Mouse (Mus musculus) heart, adult 2 months (tissue): ENCODE measurements around the gene Mapk7.

Experiments used
- CTCF ChIP-seq: fragments of 200-600 bp; IDR thresholded peaks from 2 replicates; pipeline ENCODE4 v1.8.1; 2022; ENCODE audit warnings: antibody characterized with exemption, mild to moderate bottlenecking, moderate library complexity
- POLR2A ChIP-seq: fragments of 200-500 bp; IDR thresholded peaks from 2 replicates; pipeline ENCODE4 v1.6.1; 2011; ENCODE audit warnings: mild to moderate bottlenecking, low read depth, low read length, control low read depth; ENCODE audit not compliant: insufficient read depth

DNA sequence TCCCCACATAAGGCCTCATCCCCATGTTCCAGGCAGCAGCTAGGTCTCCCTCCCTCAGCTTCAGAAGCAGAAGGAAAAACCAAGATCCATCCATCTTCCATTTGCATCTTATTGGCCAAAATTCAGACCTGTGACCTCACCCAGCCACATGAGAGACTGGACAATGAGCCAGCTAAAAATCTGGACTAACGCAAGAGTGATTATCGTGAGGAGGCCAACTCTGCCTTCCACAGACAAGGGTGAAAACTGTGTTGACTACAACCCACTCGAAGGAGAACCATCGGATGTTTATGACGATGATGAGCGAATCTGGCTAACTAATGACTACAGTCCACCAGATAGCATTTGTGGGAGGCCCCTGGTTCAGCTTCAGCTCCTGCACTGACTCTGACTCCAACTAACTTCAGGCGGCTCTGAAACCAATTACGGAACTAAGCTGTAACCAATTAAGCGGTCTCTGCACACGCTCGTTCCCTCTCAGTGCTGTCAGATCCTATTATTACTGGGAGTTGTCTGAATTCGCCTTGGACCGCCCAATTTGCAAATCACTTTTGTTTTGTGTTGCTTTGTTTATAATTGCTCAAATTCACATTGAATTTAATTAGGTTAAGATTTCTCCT lies 10.9 kb downstream of the Mapk7 start:
- TF ChIP-seq POLR2A (no peak), CTCF (no peak)
